Mouse (Mus musculus) stomach, postnatal 0 days (tissue): ENCODE measurements around the gene Kif5c.

ENCODE experiments used
- CTCF ChIP-seq: IDR thresholded peaks from 2 replicates; pipeline ENCODE4 v1.5.1; 2016; ENCODE audit warnings: antibody characterized with exemption, low read depth, mild to moderate bottlenecking, moderate library complexity
- EP300 ChIP-seq: optimal IDR thresholded peaks from 2 replicates; pipeline ENCODE3; 2016; ENCODE audit warnings: antibody characterized with exemption

DNA sequence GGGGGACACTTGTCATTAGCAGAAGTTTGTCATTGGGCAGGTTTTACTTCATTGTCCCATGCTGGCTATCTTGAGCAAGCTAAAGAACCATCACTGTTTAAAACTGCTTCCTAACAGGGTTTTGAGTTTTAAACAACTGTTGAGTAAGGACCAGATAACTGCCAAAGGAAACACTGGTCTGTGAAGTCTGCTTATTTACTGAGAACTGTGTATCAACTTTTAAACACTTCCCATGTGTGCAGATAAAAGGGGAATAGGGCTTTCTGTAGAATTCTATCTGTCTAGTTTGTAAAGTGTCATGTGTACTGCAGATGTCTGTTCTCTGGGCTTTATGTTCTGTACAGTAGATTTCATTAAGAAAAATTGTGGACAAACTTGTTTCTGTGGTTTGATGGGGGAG lies 155.1 kb downstream of the Kif5c start:
- TF ChIP-seq CTCF, result no peak
- no peak for TF ChIP-seq EP300
